Mouse (Mus musculus) layer of hippocampus, adult 18-20 months (tissue): ENCODE results near the gene Phf2. TPM values are rescaled to one million over a fixed set of nuclear protein-coding genes. Genes with fewer than 3 reads are reported as not detected.

ENCODE experiments used
- DNase-seq, 2 experiments: peaks; one replicate each; pipeline ENCODE4 v3.0.0; 2022; ENCODE audit warnings: low spot score in 2 of 2
- long read RNA-seq: library from polyadenylated mRNA; stranded (forward); transcript quantifications from one replicate; pipeline ENCODE4 v2.0.0, GENCODE M21; 2021
- total RNA-seq, 2 experiments: library from RNA; stranded (reverse); gene quantifications; 2 replicates each; pipeline ENCODE4 v1.2.3; 2021

The Phf2 gene
- 10 to 100 TPM; 41.0 to 41.7 TPM for total RNA-seq
- long read RNA-seq, full-length matches to known transcripts, result 22 of 31 reads
- long read RNA-seq, partial matches to known transcripts, result 8 of 31 reads
- long read RNA-seq, other reads (novel, unspliced or antisense), result 1 of 31 reads

DNA sequence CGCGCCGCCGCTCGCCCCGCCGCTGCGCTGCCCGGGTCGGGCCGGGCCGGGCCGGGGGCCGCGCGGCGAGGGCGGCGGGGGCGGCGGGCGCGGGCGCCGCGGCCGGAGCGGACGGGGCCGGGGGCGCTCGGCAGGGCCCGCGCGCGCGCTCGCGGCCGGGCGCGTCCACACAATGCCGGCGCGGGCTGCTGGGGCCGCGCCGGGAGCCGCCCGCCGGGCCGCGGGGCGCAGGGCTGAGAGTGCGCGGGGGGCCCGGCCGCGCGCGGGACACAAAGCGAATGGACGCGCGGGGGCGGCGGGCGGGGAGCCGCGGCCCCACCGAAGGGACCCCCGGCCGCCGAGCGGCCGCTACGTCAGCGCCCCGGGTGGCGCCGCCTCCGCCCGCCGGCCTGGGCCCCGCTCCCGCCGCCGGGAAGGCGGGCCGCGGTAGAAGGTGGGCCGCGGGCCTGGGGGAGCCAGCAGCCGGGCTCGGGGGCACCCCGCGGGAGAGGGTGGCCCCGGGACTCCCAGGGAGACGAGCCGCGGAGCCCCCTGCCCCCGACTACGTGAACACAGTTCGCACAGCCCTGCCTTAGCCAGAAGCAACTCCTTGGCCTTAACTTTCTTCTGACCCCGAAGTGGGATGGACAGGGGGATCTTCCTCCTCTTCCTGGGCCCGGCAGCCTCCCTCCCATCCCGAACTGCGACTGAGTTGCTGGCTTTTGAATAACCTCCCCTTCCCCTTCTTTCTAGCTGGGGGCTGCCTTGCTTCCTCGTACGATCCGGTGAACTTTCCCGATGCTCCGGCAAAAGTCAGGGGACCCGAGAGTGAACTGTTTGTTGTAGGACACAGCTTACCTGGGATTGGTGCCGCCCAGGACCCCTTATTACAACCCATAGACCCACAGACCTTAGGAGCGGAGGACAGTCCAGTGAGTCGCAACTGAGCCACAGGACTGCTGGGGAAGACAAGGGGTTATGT is at the start of gene Phf2:
Gene Phf2, minus strand, starts transcription at position 349 of the 961 bp plus-strand sequence.
- no peak for DNase-seq

DNA sequence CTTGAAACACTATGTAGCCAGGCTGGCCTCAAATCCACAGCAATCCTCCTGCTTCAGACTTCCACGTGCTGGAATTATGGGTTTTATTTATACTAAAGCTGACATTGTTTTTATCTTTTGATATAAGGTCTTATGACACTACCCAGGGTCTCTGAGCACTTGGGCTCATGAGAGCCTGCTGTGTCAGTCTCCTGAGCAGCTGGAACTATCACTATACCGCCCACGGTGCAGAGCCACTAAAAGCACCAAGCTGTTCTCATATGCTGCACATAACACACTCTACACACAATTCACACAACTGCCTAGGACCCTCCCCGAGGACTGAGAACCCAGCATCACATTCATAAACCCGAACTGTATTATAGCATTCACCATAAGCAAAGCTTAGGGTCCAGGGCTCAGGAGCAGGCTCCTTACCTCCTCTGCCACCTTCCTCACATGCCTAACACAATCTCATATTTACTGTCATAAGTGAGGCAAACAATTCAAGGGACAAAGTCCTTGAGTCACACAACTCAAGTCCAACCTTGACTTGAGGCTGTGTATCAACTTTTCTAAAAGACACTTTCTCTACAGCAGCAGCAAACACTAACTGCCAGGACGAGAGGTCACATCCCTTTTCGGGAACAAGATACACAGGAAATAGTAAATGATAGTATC is 49.0 kb upstream of the Phf2 start:
- peak in 1 of 2 experiments; percentile 57 for DNase-seq

DNA sequence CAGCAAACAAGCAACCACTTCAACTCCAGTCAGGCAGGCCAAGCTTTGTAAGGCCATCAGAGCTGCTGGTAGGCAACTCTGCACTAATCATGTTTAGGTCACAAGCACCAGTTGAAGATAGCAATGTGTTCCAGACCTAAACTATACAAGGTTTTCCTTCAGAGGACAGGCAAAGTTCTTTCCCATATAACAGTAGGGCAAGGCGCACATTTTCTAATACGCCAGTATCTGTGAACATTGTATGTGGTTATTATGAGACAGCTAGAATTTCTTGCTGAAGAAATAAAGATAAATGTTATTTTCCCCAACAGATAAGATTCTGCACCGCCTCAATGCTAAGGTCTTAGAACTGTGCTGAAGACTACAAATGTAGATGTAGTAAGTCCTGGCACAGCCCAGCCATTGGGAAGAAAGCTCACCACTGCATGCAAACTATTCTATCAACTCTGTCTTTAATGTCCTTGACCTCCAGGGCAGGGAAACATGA is 46.2 kb upstream of the Phf2 start:
- no peak for DNase-seq

DNA sequence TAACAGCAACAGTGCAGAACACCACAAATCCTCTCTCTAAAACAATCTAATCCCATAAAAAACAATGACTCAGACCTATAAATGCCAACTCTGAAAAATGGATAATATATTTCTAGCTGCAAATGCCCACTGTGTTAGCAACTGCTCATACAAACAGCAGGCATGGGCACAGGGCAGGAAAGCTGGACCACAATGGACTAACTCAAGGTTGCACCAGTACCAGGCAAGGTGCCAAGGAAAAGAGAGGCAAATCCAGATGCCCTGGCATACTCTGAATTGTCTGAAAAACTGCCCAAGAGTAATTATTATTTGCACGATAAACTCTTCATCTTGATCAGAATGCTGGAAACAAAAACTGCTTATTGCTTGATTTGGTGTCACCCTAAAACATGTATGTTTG is 42.8 kb upstream of the Phf2 start:
- peak in 1 of 2 experiments; percentile 32 for DNase-seq

DNA sequence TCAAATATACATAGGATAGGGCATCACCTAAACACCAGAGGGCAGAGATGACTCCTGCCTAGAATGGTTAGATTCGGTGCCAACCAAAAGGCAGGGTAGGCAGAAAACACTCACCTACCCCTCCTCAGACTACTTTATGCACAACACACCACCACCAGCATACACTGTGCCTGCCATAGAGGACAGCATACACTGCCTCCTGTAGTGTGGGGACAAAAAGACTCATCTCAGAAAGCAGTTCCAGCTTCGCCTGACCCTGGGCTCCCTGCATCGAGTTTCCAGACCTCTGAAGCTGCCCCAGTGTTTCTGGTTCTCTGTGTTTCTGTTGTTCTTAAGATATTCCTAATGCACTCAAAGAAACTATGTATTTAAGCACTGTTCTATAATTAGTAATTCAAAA is 42.2 kb upstream of the Phf2 start:
- no peak for DNase-seq

DNA sequence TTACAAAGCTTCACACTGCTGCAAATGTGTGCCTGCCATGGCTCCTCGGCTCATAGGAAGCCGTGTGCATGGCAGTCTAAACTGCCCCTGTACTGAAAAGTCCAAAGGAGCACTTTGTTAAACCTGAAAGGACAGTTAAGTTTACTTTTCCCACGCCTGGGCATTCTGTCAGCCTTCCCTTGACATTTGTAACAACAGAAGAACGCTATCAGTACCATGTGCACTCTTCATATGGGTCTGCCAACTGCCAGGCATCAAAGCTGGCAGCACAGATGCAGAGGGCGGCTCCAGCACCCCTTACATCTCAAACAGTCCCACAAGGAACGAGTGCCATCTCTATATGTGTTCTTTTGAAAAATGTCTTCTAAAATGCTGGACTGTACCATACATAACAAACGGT is 40.5 kb upstream of the Phf2 start:
- DNase-seq, result peak in 1 of 2 experiments; percentile 59

DNA sequence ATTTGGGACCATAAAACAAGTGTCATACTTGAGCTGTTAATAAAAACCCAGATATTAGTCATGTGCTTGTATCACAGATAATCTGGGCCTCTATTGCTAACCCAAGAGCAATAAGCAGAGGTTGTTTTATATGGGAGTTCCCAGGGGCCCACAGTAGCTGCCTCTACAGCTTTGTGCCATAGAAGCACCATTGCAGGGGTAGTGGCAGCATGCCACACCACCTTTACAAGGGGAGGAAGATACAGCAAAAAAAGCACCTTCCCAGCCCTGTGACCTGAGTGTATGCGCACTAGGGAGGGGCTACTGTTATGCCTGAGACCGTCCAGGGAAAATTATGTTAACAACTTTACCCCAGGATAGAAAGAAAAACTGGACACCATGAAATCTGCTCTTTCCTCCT is 34.5 kb upstream of the Phf2 start:
- DNase-seq, result no peak

DNA sequence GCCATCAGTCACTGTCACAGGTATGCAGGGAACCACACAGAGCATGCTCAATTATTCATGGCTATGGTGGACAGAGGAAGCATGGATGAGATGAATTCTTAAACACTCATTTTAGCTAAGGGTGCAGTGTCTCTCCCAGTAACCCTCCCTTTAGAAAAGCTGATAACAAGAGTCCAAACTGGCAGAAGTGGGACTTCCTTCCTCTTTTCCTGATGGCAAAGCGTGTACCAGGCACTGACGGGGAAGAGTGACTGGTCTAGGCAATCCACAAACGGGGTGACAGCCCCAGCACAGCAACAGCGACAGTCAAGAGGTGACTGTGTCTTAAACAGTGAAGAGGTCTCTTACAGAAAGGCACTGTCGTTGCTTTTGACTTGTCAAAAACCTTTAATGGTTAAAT is 24.5 kb upstream of the Phf2 start:
- DNase-seq, result no peak

DNA sequence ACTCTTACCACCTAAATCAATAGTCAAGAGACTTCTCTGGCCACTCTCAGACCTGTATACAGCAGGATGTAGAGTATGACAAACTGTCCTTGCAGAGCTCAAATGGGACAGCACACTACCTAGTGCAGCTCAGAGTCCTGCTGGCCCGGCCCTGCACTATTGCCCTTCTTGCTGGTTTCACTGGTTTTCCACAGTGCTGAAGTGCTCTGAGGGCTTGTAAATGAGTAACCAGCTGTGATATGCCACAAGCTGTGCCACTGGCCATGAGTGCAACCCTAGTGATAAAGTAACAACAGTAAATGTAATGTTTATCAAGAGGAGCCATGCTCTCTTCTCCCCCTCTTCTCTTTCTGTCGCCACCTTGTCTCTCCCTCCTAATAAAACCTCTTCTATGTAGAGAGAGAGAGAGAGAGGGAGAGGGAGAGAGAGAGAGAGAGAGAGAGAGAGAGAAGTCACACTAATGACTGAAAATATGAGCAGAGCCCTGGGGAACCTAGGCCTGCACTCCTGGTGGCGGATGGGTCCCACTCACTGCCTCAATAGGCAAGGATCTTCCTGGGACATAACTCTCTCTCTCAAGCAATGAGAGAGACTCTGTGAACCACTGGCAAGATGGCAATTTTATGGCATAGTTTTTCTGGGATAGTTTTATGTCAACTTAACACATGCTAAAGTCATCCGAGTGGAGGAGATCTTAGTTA is 19.5 kb upstream of the Phf2 start:
- DNase-seq, result no peak

DNA sequence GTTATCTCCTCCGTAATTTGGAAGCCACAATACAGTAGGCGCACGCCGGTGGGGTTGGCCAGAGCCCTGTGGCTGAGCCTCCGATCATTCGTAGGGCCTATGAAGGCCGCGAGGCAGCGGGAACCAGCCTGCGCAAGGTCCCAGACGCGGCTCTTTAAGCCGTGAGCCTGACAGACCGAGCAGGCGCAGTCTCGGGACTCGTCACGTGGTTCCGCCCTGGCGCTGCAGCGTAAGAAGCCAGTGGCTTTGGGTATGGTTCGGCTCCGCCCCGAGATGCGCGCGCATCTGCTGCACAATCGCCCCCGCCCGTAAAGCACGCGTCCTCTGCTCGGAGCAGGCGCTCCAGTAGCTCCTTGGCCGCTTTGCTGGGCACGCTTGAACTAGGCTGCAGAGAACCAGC is 7.6 kb upstream of the Phf2 start:
- peak; percentile 96 to 99 for DNase-seq

DNA sequence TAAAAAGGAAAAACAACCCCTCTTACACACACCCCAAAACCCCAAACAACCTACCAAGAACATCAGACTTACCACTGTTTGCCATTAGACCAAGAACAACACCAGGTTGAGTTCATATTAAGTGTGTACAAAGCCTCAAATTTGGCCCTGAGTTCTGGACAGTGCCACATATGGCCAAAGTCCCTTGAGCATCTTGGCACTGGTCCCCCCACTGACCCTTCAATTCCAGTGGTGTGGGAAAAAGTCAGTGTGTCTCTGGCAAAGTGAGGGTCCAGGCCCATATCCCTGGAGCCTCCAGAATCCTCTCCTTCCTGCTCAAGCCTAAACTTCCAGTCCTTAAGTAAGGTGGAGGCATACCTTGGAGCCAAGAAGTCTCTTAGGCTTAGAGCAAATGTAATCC is 6.9 kb upstream of the Phf2 start:
- DNase-seq, result no peak

DNA sequence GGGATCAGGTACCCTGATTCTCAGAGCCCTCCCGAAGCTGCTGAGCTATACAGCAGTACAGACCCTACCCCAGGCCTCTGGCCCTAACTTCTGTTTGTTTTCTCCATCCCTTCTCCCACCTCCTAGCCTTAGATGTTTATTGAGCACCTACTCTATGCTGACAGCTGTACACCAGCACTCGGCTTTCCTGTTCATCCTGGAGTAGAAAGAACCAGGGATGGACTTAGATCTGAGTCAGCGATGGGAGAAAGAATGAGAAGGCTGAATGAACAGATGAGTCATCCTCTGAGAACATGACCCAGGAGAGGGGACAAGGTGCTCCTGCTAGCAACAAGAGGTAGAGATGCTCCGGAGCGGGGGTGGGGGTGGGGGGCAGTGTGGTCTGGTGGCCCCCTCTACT is 1.8 kb upstream of the Phf2 start:
- DNase-seq, result no peak

DNA sequence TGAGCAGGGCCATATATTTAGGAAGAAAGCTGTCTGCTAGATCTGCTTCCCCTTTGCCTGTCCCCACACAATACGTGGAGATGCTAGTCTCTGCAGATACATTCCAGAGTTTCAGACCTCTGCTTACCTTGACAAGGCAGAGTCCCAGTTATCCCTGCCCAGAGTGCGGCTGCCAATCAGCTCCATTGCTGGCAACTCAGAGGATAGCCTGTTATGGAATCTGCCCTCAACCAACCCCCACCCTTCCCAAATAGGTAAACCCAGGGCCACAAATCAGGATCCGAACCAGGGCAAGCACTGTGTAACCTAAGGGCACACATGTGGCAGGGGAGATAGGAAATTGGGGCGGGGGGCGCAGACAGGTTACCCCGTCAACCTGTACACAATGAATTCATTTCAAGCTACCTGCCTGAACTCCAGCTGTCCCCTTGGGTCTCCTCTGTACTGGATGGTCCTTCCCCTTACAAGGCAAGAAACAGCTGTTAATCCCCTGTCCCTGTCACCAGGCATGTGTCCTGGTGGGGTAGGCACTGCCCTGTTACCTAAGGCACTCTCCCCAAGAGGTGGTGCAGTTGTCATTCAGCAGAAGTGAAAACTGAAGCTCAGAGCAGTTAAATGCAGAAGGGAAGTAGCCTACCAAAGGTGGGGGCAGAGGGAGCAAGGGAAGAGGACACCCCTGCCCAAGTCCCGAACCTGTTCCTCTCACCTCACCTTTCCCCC is 1.1 kb upstream of the Phf2 start:
- DNase-seq, result no peak

DNA sequence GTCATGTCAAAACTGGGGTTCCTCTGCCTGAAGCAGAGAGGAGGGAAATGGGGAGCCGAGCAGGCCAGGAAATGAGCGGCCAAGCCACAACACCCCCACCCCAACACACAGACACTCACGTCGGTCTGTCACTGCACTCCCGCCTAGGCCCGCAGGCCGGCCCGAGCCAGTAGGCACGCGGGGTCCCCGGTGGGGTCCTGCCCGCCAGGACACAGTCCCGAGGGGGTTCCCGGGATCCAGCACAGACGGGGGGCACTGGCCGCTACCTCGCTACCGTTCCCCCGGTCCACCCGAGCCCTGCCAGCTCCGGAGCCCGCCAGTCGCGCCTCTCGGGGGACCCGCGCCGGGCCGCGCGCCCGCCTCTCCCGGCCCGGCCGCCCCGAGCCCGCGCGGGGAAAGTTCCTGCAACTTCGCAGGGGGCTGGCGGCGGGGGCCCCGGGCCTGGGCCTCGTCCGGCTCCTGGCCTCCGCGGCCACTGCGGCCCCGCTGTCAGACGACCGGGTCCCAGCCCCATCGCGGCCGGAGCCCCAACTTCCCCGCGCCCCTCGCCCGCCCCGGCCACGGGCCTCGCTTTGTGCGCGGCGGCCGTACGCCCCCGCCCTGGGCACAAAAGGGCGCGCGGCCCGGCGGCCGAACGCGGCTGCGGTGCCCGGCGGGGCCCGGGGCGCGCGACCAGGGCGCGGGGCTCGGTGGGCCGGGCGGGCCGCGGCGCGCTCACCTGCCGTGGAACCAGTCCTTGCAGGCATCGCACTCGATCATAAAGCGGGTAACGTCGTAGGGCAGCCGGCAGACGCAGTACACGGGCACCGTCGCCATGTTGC is 759 bp downstream of the Phf2 start:
- no peak for DNase-seq

DNA sequence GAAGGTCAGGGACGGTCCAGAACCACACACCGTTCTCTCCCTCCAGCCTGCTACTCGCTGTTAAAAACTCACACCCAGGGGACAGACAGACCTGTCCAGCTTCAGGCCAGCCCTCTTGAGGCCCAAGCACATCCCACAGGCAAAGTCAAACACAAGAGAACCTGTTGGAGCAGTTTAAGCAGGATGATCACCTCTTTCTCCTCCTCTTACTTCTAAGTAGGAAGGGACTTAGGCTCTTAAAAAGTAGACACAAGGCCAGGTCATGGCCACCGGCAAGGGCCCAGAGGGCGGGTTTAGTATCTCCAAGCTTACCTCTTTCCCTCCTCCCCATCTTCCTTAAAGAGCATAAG is 1.3 kb downstream of the Phf2 start:
- no peak for DNase-seq

DNA sequence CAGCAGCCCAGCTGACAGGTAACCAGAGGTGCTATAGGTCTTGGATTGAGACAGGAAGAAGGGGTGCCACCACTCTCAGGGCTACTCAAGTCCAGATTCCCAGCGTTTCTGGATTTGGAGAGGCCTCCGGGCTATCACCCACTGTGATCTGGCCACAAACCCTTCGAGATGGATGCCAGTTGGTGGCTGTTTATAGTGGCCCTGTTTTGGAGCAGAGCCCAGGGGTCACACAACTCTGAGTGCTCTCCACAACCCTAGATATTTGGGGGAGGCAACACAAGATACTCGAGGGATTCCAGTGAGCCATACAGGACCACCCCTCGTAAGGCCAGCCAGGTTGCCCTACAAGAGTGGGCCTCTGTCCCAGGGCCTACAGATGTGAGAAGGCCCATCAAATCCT is 1.8 kb downstream of the Phf2 start:
- DNase-seq, result no peak

DNA sequence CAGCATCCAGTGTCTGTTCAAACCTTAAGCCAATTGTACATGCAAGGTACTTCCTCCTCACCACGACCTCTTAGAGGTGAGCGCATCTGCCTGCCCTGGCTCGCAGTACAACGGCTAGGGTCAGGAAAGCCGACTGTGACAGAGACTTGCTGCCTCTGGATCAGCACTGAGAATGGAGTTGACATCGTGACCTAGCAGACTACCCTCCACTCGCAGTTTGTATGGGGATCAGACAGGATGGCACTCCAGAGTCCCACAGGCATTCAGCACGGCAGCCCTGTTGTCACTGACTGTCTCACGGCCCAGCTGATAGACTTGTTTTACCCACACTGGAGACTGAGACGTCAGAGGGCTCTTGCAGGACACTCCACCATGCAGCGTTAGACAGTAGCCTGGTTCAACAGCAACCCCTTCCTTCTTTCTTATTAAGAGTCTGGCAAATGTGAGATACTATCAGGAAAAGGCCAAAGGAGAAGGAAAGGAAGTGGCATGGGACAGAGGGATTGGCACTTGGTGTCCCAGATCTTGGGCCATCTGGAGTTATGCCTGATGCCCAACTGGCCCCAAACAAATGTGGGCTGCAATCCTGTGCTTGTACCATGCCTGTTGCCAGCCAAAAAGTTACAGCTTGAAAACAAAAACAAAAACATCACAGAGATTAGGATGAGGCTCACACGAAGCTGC is 6.1 kb downstream of the Phf2 start:
- no peak for DNase-seq

DNA sequence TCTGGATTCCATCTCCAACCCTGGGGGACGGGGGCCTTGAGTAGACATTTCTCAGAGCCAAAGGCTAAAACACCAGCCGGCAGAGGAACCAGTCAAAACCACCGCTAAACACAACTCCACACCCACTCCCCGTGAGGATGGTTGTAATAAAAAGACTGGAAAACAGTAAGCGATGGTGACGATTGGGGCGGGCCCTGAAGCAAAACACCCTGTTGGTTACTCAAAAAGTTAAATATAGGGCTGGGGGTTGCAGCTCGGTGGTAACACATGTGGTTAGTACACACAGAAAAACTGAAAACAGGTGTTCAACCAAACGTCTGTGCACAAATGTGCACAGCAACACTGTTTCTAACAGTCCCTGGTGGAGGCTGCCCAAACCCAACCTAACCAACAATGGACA is 7.4 kb downstream of the Phf2 start:
- DNase-seq, result no peak

DNA sequence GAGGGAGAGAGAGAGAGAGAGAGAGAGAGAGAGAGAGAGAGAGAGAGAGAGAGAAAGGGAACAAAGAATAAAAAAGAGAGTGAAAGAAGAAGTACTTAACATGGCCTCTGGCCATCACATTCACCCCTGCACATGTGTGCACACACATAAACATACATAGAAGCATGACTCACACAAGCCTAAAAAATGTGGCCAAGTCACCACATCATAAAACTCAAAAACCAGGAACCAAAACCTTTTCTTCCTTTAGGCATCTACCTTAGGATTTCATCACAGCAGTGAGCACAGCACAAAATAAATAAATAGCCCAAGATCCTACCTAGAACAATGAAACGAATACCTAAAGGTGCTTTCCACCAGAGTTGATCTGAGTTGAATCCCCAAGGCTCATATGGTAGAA is 9.0 kb downstream of the Phf2 start:
- DNase-seq, result no peak

DNA sequence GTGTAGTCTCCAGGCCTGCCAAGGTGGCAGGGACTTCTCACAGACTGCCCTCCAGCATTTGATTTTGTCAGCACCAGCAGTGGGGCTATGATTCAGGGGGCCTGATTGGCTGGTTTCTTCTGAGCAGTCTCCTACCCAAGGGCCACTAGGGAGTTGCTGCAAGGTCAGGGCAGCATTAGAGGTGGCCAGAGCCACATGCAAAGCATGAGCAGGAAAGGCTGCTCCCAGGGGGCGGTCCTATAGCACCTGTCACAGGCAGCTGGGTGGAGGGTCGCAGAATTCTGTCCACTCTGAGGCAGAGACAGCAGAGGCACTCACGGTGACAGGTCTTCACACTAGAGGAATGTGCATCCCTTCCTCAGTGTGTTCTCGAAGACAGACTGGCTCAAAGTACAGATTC is 12.1 kb downstream of the Phf2 start:
- DNase-seq, result no peak
